Mouse (Mus musculus) kidney, adult 9 months (tissue): ENCODE results near the gene Cops7b.

ENCODE experiments used
- DNase-seq: peaks from one replicate; pipeline ENCODE4 v3.0.0; 2022

Gene Cops7b

DNA sequence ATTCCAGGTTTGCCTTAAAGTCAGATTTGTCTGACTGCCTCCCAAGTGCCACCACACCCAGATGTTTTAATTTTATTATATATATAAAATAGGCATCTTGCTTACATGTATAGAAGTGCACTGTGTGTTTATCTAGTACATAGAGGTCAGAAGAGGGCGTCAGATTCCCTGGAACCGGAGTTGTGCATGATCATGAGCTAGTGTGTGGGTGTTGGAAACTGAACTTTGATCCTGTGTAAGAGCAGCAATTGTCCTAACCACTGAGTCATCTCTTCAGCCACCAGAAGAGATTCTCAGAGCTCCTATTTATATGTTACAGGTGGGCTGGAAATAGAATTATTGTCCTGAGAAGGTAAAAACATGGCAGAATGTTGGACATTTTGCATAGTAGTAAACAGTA, 17.4 kb downstream of the Cops7b start:
- no peak for DNase-seq

DNA sequence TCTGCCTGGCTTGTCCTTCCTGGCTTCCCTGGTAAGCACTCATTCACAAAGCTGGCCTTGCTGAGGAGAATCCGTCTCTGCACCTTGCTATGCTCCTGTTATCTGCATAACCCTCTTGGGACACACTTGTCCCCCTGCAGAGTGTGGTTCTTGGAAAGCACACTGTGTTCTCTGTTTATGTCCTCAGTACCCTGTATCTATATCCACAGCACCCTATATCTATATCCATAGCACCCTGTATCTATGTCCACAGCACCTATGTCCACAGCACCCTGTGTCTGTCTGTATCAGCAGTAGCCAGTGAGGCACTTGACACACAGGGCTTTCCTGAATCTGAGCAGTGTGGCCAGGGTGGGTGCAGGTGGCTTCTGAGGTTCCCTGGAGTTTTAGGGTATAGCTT, 28.2 kb downstream of the Cops7b start:
- DNase-seq: no peak

DNA sequence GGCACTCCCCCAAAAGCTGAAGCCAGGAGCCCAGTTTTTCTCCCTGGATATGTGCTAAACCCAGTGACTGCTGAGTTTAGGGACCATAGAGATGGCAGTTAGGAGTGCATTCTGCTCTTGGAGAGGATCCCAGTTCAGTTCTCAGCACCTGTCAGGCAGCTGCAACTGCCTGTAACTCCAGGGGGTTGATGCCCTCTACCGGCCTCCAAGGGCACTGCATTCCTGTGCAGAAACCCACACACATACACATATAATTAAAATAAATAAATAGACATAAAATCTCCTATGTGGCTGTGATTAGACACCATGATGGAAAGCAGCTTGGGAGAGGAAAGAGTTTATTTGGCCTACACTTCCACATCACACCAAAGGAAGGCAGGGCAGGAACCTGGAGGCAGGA, 29.4 kb downstream of the Cops7b start:
- DNase-seq: no peak

DNA sequence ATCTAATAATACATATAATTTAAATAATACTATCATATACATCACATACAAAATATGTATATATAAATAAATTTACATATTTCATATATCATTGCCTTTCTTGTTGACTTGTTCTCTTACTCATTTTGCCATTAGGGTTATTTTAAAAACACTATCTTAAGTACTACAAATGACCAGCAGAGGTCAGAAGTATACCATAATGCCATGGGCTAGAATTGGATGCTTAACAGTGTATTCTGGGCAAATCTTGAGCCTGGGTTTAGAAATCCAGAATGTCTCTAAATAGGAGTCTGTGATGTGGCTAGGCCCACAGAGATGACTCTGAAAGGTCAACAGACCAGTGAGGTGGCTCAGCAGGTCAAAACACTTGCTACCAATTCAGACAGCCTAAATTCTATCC, 31.6 kb downstream of the Cops7b start:
- DNase-seq: peak; percentile 43

DNA sequence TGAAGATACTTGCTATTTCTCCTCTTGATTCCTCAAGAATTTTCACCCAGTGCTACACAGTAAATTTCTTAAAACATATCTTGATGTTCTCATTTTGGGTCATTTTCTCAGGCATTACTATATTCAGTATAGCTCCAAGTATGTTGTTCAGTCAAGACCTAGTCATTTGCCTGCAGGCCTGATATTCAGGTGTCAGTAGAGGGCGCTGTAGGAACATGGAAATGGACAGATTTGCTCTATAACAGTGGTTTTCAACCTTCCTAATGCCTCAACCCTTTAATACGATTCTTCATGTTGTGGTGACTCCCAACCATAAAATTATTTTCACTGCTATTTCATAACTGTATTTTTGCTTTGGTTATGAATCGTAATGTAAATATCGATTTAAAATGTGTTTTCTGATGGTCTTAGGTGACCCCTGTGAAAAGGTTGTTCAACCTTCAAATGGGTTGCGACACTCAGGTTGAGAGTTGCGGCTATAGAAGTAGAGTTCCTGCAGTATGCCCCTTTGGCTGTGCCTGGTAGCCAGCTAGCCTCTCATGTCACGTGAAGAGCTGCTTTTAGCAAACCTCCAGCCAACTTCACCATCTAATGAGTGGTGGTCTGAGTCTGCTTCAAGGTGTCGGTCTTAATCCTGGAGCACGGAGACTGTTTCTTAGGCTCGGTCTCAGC, 35.9 kb downstream of the Cops7b start:
- peak; percentile 81 for DNase-seq

DNA sequence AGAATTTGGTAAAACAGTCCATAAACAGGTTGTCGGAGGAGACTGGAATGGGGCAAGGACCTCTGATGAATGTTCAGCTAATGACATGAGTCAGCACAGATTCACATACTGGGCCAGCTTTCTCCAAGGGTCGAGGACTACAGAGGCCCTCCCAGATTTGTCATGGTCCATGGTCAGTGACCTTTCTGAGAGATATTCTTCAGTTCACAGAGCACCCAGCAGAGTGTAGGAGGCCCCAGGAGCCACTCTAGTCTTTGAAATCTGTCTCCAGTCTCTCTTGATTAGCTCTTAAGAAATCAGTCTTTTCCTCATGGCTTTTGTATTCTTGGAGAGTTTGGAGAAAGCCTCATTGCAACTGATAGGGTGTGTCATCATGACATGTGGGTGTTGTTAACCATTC, 39.6 kb downstream of the Cops7b start:
- peak; percentile 62 for DNase-seq

DNA sequence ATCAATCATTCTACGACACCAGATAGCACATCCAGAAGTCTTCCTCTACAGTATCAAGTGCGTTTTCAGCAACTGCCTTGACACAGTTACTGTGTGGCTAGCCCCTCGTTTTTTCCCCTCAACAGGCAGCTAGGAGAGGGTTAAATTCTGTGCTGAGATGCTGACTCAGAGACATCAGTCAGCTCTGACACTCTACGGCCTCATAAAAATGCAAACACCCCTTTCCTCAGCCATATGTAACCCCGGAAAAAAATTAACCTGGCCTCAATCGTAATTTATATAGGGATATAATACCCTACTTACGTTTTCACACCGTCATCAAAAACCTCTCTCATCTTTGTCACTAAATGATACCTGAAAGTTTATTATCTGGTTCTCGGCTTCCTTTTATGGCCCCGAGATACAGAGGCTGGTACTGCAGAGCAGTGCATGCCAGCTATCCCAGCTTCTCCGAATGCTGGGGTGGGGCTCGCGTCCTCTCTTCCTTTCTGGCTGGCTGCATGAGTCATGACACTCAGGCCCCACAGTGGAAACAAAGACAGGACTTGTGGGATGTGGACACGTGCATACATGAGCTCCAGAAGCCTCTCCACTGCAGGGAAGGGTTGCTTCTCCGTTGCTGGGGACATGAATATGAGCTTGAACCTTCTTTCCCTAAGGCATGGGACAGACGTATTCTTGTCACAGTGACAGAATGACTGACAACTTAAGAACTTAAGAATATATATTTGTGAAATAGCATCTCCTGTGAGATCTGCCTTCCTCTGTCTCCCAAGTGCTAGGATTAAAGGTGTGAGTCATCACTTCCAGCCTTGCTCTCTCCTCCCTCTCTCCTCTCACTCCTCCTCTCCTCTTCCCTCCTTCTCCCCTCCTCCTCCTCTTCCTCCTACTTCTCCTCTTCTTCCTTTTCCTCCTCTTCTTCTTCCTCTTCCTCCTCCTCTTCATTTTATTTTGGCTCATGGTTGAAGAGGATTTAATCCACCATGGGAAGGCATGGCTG, 40.6 kb downstream of the Cops7b start:
- DNase-seq: no peak

DNA sequence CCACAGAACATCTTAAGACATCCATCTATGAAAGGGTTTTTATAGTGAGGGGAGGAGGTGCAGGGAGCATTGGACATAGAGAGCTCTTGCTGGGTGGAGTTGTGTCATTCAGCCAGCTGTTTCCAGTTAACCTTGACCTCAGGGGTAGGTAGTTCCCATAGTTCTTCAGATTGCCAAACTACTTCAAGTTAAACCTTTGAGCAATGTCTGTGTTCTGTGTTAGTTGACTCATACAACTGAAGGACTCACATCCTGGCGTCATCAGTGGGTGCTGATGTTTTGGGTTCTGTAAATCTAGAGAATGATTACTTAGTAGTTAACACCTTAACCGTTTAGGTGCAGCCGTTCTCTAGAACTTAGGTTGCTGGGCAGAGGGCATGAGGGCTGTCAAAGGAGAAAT, 45.6 kb downstream of the Cops7b start:
- peak; percentile 78 for DNase-seq

DNA sequence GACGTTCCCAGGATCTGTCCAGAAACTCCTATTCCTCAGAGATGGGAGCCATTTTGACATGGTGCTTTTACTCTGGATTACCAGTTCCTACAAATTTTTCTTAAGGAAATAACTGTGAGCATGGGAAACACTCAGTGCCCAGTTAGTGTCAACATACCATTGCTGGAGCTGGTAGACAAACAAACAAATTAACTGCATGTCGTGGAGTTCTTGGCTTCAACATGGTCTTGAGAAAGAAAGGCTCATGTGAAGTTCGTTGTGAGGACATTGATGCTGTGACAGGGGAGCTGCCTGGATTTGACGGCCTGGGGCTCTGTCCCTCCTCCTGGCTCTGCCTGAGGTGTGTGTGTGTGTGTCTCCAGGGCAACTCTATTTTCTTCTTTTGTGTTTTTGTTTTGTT, 47.2 kb downstream of the Cops7b start:
- no peak for DNase-seq

DNA sequence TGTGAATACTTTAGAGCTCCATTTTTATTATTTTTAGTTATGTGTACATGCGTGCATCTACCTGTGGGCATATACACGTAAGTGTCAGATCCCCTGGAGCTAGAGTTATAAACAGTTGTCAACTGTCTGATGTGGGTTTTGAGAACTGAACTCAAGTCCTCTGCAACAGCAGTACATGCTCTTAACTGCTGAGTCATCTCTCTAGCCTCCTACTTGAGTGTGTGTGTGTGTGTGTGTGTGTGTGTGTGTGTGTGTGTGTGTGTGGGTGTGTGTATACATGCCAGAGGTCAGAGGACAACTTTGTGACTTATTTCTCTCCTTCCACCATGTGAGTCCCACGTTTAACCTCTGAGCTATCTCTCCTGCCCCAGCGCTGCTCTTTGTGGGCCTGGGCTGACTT, 47.8 kb downstream of the Cops7b start:
- DNase-seq: no peak

DNA sequence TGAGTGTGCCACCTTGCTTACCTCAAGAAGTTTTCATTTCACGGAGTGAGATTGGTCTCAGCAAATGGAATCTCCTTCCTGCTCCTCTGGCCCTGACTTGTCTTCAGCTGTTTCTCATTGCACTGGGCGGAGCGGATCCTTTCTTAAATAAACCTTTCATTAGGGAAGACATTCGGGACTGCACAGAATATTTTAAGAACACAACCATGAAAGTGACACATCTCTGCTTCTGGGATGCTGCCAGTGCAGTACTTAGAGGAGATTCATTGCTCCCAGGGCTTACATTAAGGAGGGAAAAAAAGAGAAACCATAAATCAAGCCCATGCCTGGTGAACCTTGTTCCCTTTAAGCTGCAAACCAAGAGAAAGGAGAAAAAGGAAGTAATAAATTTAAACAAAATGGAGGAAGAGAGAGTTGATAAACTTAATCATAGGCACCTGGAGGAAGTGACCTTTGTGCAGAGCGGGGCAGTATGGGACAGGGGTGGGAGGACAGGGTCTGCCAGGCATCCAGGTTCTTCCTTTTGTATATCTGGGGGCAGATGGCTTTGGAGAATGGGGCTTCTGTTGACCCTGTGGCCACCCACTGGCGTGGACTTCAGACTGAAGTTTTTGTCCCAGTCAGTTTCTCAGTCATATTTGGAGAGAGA, 50.2 kb downstream of the Cops7b start:
- no peak for DNase-seq

DNA sequence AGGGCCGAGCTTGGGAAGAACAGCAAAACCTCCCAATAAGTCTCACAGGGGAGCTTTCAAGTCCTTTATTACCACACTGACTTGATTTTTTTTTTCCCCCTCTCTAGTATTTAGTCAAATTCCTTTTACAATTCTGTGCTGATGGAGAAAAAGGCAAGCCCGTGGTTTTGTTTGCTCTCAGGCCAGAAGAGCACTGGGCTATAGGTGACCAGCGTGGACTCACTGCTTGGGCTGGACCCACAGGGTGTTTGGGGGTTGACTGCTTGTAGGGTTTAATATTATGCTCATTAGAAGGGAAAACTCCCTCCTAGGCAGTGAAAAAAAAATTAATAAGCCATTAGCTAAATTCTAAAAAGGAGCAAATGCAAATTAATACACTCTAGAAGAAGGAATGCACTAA, 50.7 kb downstream of the Cops7b start:
- no peak for DNase-seq

DNA sequence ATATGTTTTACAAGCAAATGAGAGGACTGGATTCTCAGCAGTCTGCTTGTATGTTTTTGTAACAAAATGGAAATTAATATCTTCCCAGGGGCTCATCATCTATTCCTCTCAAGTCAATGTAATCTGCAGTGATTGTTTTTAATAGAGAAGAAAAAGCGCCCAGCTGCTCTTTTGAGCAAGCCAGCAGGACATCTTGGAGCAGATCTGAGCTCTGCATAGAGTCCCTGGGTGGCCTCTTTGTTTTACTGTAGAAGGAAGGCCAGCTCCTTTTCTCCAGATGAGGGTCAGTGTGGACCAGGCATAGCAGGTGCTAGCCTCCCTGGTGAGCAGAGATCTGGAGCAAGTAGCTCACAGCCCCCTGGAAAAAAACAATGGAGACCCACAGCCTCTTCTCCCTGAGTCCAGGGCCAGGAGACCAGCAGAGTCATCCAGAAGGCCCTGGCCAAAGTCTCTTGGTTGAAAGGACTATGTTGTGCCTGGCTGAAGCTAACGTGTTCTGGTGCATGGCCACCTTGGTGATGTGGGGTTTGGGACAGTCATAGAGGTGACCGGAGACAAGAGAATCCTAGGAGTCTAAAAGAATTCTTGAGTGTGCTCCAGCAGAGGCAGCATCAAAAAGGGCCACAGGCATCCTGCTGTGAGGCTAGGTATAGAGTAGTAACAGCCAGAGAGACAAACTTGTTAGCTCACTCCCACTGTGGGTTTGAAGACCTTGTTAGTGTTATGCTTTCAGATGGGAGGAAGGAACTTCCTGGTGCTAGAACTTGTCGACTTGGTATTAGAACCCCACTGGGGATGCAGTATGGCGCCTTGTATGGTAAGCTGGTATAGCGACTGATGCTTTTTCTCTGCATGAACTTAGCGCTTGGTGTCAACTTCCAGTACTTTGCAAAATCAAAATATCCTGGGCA, 51.4 kb downstream of the Cops7b start:
- no peak for DNase-seq

DNA sequence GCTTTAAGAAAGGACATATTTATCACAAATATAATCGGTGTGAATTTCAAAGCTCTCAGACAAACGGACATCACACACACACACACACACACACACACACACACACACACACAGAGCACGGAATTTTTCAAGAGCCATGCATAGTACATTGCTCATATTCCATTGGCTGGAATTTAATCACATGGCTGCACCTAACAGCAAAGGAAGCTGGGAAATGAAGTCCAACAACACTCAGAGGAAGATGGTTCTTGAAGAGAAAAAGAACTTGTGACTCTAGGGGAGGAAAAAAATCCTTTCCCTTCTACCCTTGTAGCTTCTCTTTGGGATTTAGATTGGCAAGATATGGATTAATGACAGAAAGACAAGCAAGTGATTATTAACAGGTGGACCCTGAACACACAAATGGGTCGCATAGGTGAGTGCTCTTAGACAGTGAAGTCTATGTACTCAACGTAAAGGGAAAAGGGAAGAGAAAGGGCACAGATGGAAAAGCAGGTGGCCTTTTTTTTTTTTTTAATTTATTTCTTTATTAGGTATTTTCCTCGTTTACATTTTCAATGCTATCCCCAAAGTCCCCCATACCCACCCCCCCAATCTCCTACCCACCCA, 52.2 kb downstream of the Cops7b start:
- DNase-seq: peak; percentile 26

DNA sequence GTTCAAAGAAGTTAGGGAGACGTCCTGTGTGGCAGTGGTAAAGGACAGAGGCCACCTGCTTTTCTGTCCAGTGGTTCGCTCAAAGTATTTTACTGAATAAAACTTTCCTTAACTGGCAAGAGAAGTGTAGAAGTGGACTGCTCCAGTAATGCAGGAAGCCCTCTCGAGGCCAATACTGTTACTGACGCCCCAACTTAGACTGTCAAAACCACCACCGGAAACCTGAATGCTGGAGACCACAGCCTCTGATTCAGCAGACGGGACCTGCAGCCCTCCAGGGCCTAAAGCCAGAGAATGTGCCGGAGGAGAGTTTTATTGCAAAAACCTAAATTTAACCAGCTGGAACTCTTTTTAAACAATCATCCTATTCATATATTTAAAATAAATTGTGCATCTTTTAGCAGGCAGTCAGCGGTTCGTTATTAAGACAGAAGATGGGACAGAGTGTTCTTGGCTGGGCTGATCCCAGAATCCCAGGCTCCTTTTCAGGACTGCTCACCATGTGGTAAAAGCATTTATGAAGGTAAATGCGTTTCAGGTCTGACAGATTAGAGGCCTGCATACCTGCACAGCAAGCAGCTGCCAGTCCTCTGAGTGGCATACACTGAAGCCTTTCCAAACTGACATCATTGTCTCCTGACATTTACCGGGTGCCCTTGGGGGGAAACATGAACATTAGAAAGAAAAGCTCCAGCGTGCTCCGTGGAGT, 60.6 kb downstream of the Cops7b start:
- no peak for DNase-seq

DNA sequence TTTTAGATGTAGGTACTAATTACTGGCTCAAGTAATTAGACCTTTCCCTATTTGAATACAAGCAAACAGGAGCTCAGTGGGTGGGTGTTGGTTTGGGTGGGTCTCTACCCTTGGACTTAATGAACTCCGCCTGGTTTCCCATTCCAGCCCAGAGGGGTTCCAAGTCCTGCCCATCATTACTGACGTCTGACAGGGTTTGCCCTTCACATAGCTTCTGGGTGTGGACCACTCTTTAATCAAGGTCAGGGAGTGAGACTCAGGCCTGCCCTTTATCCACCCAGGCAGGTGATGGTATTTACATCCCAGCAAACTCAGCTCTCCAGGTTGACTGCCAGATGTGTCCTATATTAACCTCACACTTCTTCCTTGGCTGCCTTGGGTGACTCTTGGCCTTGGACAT, 64.8 kb downstream of the Cops7b start:
- DNase-seq: no peak

DNA sequence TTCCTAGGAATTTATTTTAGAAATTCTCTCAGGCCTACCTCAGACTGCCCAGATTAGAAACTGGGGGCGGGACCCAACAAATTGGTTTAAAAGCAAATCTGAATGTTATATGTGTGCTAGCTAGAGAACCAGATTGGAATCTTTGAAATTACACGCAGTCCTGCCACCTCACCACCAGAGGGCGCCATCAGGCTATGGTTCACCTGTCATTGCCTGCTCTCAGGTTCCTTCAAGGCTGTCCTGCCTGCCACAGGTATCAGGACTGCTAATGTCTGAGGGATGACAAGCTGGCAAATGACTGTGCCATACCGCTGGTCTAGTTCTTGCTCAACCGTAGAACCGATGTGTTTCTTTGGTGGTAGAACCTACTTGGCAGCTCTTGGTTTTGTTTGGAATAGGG, 67.6 kb downstream of the Cops7b start:
- peak; percentile 63 for DNase-seq

DNA sequence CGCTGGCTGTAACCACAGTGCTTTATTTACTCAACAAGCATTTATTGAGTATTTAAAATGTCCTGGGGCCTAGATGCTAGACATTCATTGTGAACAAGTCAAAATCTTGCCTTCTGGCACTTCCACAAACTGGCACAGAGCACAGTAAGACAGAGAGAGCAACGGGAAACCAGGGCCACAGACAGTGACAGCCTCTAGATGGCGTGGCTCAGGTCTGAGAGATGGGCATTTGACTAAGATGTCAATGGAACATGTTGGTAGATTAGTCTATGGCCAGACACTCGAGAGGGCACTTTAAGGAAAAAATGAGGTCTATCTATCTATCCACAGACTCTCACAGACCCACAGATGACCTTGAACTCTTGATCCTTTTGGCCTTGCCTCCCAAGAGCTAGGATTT, 70.0 kb downstream of the Cops7b start:
- DNase-seq: no peak

DNA sequence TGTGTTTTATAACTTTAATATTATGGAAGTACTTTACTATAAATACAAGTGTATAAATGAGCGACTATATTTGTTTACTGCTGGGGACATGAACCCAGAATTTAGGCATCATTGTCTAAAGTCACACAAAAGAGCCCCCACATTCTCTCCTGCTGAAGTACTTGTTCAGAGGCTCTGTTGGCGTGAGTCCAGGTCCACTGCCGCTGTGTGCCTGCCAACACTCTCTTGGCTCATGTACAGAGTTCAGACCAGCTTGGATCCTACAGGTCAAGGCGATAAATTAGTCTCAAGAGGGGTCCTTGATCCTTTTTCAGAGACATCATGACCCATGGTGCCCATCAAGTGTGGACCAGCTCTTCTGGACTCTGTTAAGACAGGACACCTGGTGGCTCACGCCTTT, 74.4 kb downstream of the Cops7b start:
- DNase-seq: peak; percentile 50
